Mouse (Mus musculus): ENCODE measurements at regions not wholly inside any gene's neighbourhood (a gene's known extent, or its start where the extent isn't known, plus 50 kb on each side); places are given as distances from the start of the nearest gene placed in this dataset.

DNA sequence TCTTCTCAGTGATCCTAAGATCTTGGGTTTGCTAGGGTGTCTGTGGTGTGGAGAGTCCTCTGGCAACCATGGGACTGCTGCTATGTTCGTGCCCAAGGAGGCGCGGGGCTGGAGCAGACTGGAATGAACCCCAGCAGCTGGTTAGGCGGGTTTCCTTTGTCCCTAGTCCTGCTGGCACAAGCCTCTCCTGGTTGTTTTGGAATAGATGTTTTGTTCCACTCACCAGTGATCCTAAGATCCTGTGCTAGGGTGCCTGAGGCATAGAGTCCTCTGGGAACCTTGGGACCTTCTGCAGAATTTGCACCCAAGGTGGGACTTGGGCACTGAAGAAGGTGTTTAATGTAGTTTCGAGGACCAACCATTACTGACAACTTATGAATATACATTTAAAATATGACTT, 1205.9 kb upstream of the Gm8797 start:
- 79% methylated on average over 5 of the region's 5 CpGs for WGBS
- Histone ChIP-seq H3K4me3 (replicated peaks; ENCODE audit: low read depth, low read length) (no peak overlapping the region), H3K9ac (replicated peaks; ENCODE audit: low read length) (no peak overlapping the region), H3K27me3 (ENCODE audit: control insufficient read depth, insufficient read depth, low read length) (no peaks in the 10 kb centered on the region), H3K4me2 (ENCODE audit: low read length) (no peak overlapping the region), H3K36me3 (ENCODE audit: control insufficient read depth, insufficient read depth, low read length) (no peaks in the 10 kb centered on the region), H3K4me1 (ENCODE audit: control insufficient read depth, insufficient read depth, low read length) (no peaks in the 10 kb centered on the region), H3K9me3 (ENCODE audit: control insufficient read depth, low read length) (no peaks in the 10 kb centered on the region), H3K27ac (replicated peaks; ENCODE audit: low read depth, low read length) (no peak overlapping the region)
- ATAC-seq (ENCODE audit: low FRiP score, low TSS enrichment) (no peak), DNase-seq (no peak)

DNA sequence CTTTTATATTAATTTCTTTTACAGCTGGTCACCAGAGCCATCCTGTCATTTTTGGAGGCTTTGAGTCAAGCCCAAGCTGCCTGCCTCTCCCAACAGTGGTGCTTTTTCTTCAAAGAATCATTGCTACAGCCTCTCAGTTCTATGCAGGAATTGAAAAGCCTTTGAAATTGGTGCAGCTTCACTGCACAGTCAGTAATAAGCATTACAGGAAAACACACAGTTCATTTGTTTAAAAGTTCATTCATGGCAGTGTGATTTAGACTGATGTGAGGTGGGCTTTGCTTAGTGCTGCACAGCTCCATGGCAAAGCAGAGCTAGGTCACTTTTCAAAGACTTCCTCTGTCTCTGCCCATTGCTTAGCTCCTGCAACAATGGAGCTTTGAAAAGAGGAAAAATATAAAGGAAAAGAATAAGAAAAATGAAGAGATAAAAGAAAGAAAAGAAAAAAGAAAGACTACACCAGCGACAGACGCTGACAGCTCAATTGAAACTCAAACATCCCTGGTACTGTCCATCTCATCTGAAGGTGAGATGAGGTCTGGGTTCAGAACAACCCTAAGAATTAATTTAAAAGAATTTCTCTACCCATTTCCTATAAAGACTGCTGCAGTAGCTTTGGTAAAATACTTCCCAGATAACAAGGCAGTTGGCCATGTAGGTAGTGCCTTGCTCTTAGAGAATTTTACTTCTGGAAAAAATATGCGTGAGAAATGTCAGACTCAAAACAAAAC, 1204.3 kb upstream of the Gm8797 start:
- H3K36me3 ChIP-seq (ENCODE audit: control insufficient read depth, insufficient read depth, low read length): no peaks in the 10 kb centered on the region
- 0 out of 2 replicates have a peak overlapping the region, but pooled peaks have one; percentile 20 for H3K27ac ChIP-seq (replicated peaks; ENCODE audit: low read depth, low read length)
- no peak overlapping the region for H3K4me3 ChIP-seq (replicated peaks; ENCODE audit: low read depth, low read length)
- WGBS: 34% methylated on average over 3 of the region's 3 CpGs
- DNase-seq: peak; percentile 24
- H3K27me3 ChIP-seq (ENCODE audit: control insufficient read depth, insufficient read depth, low read length): no peaks in the 10 kb centered on the region
- no peaks in the 10 kb centered on the region for H3K4me1 ChIP-seq (ENCODE audit: control insufficient read depth, insufficient read depth, low read length)
- H3K9ac ChIP-seq (replicated peaks; ENCODE audit: low read length): no peak overlapping the region
- H3K4me2 ChIP-seq (ENCODE audit: low read length): no peak overlapping the region
- no peaks in the 10 kb centered on the region for H3K9me3 ChIP-seq (ENCODE audit: control insufficient read depth, low read length)
- ATAC-seq (ENCODE audit: low FRiP score, low TSS enrichment): peak; percentile 62; the same call in 1 of the 2 replicates

DNA sequence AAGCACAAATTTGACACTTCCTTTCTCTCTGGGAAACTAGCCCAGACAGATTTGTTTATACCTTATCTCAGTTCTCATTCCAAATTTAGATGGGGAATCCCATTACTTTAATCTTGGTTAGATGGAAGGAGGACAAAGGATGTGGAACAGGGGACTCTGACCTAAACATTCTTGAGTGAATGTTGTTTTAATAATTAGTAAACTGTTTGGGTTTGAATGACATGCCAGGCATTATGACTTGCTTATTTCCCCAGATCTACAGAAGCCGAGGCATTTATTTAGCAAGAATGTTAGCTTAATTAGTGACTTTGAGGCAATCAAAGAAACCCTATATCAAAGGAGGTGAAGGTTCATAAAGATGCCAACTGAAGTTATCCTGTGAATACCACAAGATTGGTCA, 1189.9 kb upstream of the Gm8797 start:
- no peak overlapping the region for H3K9ac ChIP-seq (replicated peaks; ENCODE audit: low read length)
- no peaks in the 10 kb centered on the region for H3K9me3 ChIP-seq (ENCODE audit: control insufficient read depth, low read length)
- no peak for ATAC-seq (ENCODE audit: low FRiP score, low TSS enrichment)
- 83% methylated on average over 1 of the region's 1 CpGs for WGBS
- no peaks in the 10 kb centered on the region for H3K27me3 ChIP-seq (ENCODE audit: control insufficient read depth, insufficient read depth, low read length)
- no peaks in the 10 kb centered on the region for H3K4me1 ChIP-seq (ENCODE audit: control insufficient read depth, insufficient read depth, low read length)
- H3K36me3 ChIP-seq (ENCODE audit: control insufficient read depth, insufficient read depth, low read length): no peaks in the 10 kb centered on the region
- H3K4me3 ChIP-seq (replicated peaks; ENCODE audit: low read depth, low read length): no peak overlapping the region
- H3K27ac ChIP-seq (replicated peaks; ENCODE audit: low read depth, low read length): no peak overlapping the region
- H3K4me2 ChIP-seq (ENCODE audit: low read length): no peak overlapping the region
- DNase-seq: no peak

DNA sequence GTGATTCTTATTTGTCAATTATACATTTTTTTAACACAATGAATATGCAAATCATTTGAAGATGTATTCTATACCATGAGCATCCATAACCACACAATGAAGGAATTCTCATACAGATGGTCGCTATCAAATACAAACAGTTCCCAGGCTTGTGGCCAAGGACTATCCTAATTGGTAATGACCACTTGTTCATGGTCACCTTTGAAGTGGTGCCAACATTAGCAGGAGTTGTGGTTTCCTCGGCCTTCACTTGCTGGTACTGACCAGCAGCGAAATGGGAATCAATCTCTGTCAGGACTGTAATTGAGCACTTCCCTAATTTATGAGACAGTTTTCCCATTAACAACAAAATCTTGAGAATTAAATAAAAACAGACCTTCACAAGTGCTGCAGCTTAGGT, 1168.1 kb upstream of the Gm8797 start:
- no peak overlapping the region for H3K4me2 ChIP-seq (ENCODE audit: low read length)
- 91% methylated on average over 3 of the region's 3 CpGs for WGBS
- no peaks in the 10 kb centered on the region for H3K4me1 ChIP-seq (ENCODE audit: control insufficient read depth, insufficient read depth, low read length)
- no peak for ATAC-seq (ENCODE audit: low FRiP score, low TSS enrichment)
- no peak overlapping the region for H3K4me3 ChIP-seq (replicated peaks; ENCODE audit: low read depth, low read length)
- no peak overlapping the region for H3K27ac ChIP-seq (replicated peaks; ENCODE audit: low read depth, low read length)
- no peaks in the 10 kb centered on the region for H3K9me3 ChIP-seq (ENCODE audit: control insufficient read depth, low read length)
- no peak overlapping the region for H3K9ac ChIP-seq (replicated peaks; ENCODE audit: low read length)
- no peaks in the 10 kb centered on the region for H3K36me3 ChIP-seq (ENCODE audit: control insufficient read depth, insufficient read depth, low read length)
- no peak for DNase-seq
- H3K27me3 ChIP-seq (ENCODE audit: control insufficient read depth, insufficient read depth, low read length): no peaks in the 10 kb centered on the region

DNA sequence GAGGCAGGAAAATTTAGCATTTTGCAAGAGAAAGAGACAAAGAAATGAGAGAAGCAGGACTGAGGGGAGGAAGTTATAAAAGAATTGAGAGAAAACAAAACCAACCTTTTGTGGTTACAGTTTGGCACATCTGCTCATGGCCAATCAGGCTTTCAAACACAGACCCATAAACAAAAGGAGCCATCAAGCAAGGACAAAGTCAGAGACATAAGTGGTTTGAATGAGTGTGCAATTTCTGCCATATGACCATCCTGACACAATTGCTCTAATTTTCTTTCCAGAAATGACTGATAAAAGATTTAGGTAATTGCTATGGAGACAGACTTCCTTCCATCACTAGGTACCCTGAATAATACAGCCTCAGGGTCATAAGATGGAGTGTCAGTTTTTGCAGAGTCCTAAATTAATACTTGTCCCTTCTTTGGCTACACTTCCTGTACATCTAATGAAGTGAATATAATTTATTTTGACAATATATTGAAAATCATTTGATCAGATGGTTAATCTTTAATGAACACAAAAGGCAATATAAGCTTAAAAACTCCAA, 1156.6 kb upstream of the Gm8797 start:
- Histone ChIP-seq H3K4me2 (ENCODE audit: low read length) (no peak overlapping the region), H3K27ac (replicated peaks; ENCODE audit: low read depth, low read length) (no peak overlapping the region), H3K9ac (replicated peaks; ENCODE audit: low read length) (no peak overlapping the region), H3K36me3 (ENCODE audit: control insufficient read depth, insufficient read depth, low read length) (no peaks in the 10 kb centered on the region), H3K27me3 (ENCODE audit: control insufficient read depth, insufficient read depth, low read length) (no peaks in the 10 kb centered on the region), H3K9me3 (ENCODE audit: control insufficient read depth, low read length) (no peaks in the 10 kb centered on the region), H3K4me1 (ENCODE audit: control insufficient read depth, insufficient read depth, low read length) (no peaks in the 10 kb centered on the region), H3K4me3 (replicated peaks; ENCODE audit: low read depth, low read length) (no peak overlapping the region)
- ATAC-seq (ENCODE audit: low FRiP score, low TSS enrichment): no peak
- DNase-seq: no peak

DNA sequence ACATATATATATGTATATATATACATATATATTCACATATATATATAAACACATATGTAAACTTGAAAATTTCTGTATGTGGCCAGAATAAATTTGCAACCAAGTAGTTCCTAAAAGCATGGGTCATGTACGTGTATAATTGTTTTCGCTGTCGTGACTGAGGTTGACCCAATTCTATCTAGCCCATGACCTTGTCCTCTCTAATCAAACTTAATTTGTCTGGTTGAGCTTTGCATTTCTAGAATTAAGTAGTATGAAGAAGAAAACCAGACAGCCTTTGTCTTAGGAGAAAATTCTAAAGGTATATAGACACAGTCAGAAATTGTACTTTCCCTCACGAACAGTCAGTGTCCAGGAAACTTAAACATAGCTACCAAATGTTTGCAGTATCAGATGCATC, 1156.1 kb upstream of the Gm8797 start:
- 88% methylated on average over 4 of the region's 4 CpGs for WGBS
- H3K4me3 ChIP-seq (replicated peaks; ENCODE audit: low read depth, low read length): no peak overlapping the region
- DNase-seq (no peak), ATAC-seq (ENCODE audit: low FRiP score, low TSS enrichment) (no peak)
- H3K4me1 ChIP-seq (ENCODE audit: control insufficient read depth, insufficient read depth, low read length): no peaks in the 10 kb centered on the region
- no peak overlapping the region for H3K27ac ChIP-seq (replicated peaks; ENCODE audit: low read depth, low read length)
- H3K9me3 ChIP-seq (ENCODE audit: control insufficient read depth, low read length): no peaks in the 10 kb centered on the region
- H3K9ac ChIP-seq (replicated peaks; ENCODE audit: low read length): no peak overlapping the region
- H3K27me3 ChIP-seq (ENCODE audit: control insufficient read depth, insufficient read depth, low read length): no peaks in the 10 kb centered on the region
- no peaks in the 10 kb centered on the region for H3K36me3 ChIP-seq (ENCODE audit: control insufficient read depth, insufficient read depth, low read length)
- H3K4me2 ChIP-seq (ENCODE audit: low read length): no peak overlapping the region
